Mouse (Mus musculus) Patski (cell line): ENCODE results near the gene Gm13305. TPM values are rescaled to one million over a fixed set of nuclear protein-coding genes. Genes with fewer than 3 reads are reported as not detected.
"Not testable (repeated sequence)": the region's sequence is repeated elsewhere in the genome, so short reads cannot be mapped to it uniquely, and the experiment has no call there.

ENCODE experiments used
- ATAC-seq: fragments of 100-300 bp; one replicate; pipeline ENCODE4 v1.8.0; 2021
- CTCF ChIA-PET: fragments of 350-600 bp; sonication (Branson Sonifier 250); formaldehyde crosslinking; loops from one replicate; lab custom pipeline; 2022; ENCODE audit warnings: inconsistent platforms; lab: Charles Lee
- POLR2A ChIA-PET: fragments of 350-600 bp; sonication (Branson Sonifier 250); formaldehyde crosslinking; loops from one replicate; lab custom pipeline; 2022; ENCODE audit warnings: antibody characterized with exemption, inconsistent platforms; lab: Charles Lee
- DNase-seq: peaks from one replicate; pipeline ENCODE4 v3.0.0-alpha.2; 2011; ENCODE audit warnings: low read depth, low spot score
- H3K27me3 ChIP-seq: fragments of 371-371 bp; one replicate; pipeline ENCODE4 v1.5.1; 2021
- in situ Hi-C: fragments of 300-500 bp; cut with MboI; formaldehyde crosslinking; loops from 3 replicates; pipeline ENCODE4 v1.11.1; 2018; ENCODE audit warnings: low pct_unique_long_range_greater_than_20kb, mixed read lengths
- polyA plus RNA-seq: library from polyadenylated mRNA; unstranded; gene quantifications from one replicate; pipeline ENCODE4 v1.2.3, GENCODE M21; 2021

Gene Gm13305
- 14.7 TPM for polyA plus RNA-seq

- DNase-seq, H3K27me3 ChIP-seq, ATAC-seq, CTCF ChIA-PET, in situ Hi-C loops, POLR2A ChIA-PET: not testable (repeated sequence)
Observed at GRCm38 (mm10) chr4:42168503-42168902, at the start of gene Gm13305. Gene Gm13305, minus strand, starts transcription at chr4:42168603.

- in situ Hi-C loops, POLR2A ChIA-PET, H3K27me3 ChIP-seq, DNase-seq, CTCF ChIA-PET: not testable (repeated sequence)
- ATAC-seq: peak; percentile 21
Observed at GRCm38 (mm10) chr4:42184980-42185372, 16.6 kb upstream of the Gm13305 start.

- DNase-seq, CTCF ChIA-PET, POLR2A ChIA-PET, in situ Hi-C loops, H3K27me3 ChIP-seq: not testable (repeated sequence)
- peak; percentile 35 for ATAC-seq
Observed at GRCm38 (mm10) chr4:42184324-42184979, 16.0 kb upstream of the Gm13305 start.

- ATAC-seq, DNase-seq, in situ Hi-C loops, CTCF ChIA-PET, H3K27me3 ChIP-seq, POLR2A ChIA-PET: not testable (repeated sequence)
Observed at GRCm38 (mm10) chr4:42183234-42184197, 15.1 kb upstream of the Gm13305 start.

- DNase-seq, H3K27me3 ChIP-seq, CTCF ChIA-PET, in situ Hi-C loops, POLR2A ChIA-PET, ATAC-seq: not testable (repeated sequence)
Observed at GRCm38 (mm10) chr4:42178243-42178642, 9.8 kb upstream of the Gm13305 start.

GRCm38 (mm10) chr4:42153136-42153535, 15.3 kb downstream of the Gm13305 start, which contains the start of gene Gm13306:
Gene Gm13306, plus strand, starts transcription at chr4:42153436.
- POLR2A ChIA-PET, H3K27me3 ChIP-seq, ATAC-seq, in situ Hi-C loops, DNase-seq, CTCF ChIA-PET: not testable (repeated sequence)

- in situ Hi-C loops, CTCF ChIA-PET, ATAC-seq, POLR2A ChIA-PET, DNase-seq, H3K27me3 ChIP-seq: not testable (repeated sequence)
Observed at GRCm38 (mm10) chr4:42114517-42114916, 53.9 kb downstream of the Gm13305 start, which contains the start of gene Gm13304. Gene Gm13304, plus strand, starts transcription at chr4:42114817.

Other genes with a start within 250 kb of the Gm13305 start
- gene Gm20878, start 227.0 kb downstream of the Gm13305 start, polyA plus RNA-seq: 1.5 TPM
- not detected for gene Fam205a4, start 202.5 kb downstream of the Gm13305 start, polyA plus RNA-seq
- gene Gm21093, start 133.9 kb downstream of the Gm13305 start, polyA plus RNA-seq: not detected
- gene Gm3893, start 77.4 kb downstream of the Gm13305 start, polyA plus RNA-seq: not detected
- not detected for gene Gm13304, start 53.8 kb downstream of the Gm13305 start, polyA plus RNA-seq
- 0.50 TPM for gene Gm13306, start 15.2 kb downstream of the Gm13305 start, polyA plus RNA-seq
- gene Gm10600, start 72.0 kb upstream of the Gm13305 start, polyA plus RNA-seq: not detected
- not detected for gene Ccl21b, start 87.2 kb upstream of the Gm13305 start, polyA plus RNA-seq
- gene Gm21953, start 125.7 kb upstream of the Gm13305 start, polyA plus RNA-seq: not detected
- not detected for gene Fam205a3, start 149.7 kb upstream of the Gm13305 start, polyA plus RNA-seq